Mouse (Mus musculus): Measurements from ENCODE around the gene Cep295. TPM values are rescaled to one million over a fixed set of nuclear protein-coding genes. Genes with fewer than 3 reads are reported as not detected.

Gene Cep295
- total and polyA plus RNA-seq, 3 experiments = 57.0 to 1,483 (median 73.3) TPM

DNA sequence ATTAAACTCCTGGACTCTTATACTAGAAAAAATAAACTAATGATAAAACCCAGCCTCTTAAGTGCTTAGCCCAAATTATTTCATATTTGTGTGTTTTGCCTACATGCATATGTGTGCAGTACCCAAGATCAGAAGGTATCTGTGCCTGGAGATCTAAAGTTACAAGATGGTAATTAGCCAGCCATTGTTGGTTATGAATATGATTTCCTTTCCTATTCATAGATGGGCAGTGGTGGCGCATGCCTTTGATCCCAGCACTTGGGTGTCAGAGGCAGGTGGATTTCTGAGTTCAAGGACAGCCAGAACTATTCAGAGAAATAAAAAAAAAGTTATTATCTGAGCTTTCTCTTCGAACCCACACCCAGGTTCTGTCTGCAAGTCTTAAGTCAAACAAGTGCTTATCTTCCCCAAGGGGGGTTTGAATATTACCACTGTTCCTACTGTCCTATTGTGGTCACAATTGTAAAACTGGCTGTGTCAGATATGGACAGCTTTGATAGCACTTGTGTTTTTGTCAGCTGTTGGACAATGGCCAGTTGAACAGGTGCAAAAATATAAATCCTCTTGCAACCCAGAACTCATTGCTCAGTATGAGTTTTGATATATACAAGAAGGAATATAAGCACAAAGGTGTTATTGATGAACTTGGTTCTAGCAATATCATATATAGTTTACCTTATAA is 45.4 kb downstream of the Cep295 start:
- H3K4me1 ChIP-seq (ENCODE audit: control insufficient read depth in 1 of 2, insufficient read depth in 2 of 2, low read length in 2 of 2) = peaks cover 9 to 19% of the 10 kb centered on the region in 2 experiments
- peaks cover 34% of the 10 kb centered on the region for H3K79me2 ChIP-seq (ENCODE audit: control insufficient read depth, insufficient read depth, low read length, poor library complexity)
- H3K4me3 ChIP-seq (ENCODE audit: control insufficient read depth in 1 of 2, insufficient read depth in 1 of 2, low read depth in 2 of 2, low read length in 2 of 2) = no peak overlapping the region
- peaks cover 77 to 78% of the 10 kb centered on the region in 2 experiments for H3K36me3 ChIP-seq (ENCODE audit: control insufficient read depth in 1 of 2, insufficient read depth in 2 of 2, low read length in 2 of 2)
- no peaks in the 10 kb centered on the region for H3K9me3 ChIP-seq (replicated peaks; ENCODE audit: insufficient read depth, low read length)
- no peaks in the 10 kb centered on the region for H3K27me3 ChIP-seq (ENCODE audit: control insufficient read depth in 1 of 2, insufficient read depth in 2 of 2, low read length in 2 of 2)
- H3K27ac ChIP-seq (ENCODE audit: control insufficient read depth, low read depth, low read length) = peak overlapping the region; percentile 46
- DNase-seq (ENCODE audit: low read depth, low spot score) = peak; percentile 95
- 0 out of 2 replicates have a peak overlapping the region, but pooled peaks have one; percentile 16 for H3K9ac ChIP-seq (ENCODE audit: control insufficient read depth, low read depth, low read length, poor library complexity, severe bottlenecking)
- TF ChIP-seq ZMIZ1 (IDR thresholded peaks at IDR 0.05; ENCODE audit: low read depth, low read length) (no peak), POLR2AphosphoS5 (IDR thresholded peaks at IDR 0.05; ENCODE audit: borderline replicate concordance, low read depth, low read length) (peak; percentile 87; the same call in 1 of the 2 replicates), TAL1 (IDR thresholded peaks at IDR 0.05; ENCODE audit: low read length) (peak; percentile 95), NRF1 (IDR thresholded peaks at IDR 0.05; ENCODE audit: insufficient read depth, low read depth, low read length, poor library complexity, severe bottlenecking) (no peak)

DNA sequence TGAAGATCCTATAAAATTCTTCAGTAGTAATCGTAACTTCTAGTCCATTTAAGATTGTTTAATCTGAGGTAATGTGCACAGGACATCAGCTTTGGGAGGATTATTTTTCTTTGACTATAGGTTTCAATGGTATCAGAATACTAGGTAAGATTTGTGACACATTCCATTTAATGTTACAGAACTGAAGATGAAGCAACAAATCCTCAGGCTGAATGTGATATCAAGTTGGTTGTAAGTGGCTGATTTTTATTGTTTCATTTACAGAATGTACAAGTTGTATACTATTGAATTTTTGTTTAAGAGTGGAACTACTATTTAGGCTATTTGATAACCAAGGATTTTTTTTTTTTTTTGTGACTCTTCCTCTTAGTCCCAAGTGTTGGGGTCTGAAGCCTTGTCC is 47.4 kb downstream of the Cep295 start:
- Histone ChIP-seq H3K9ac (ENCODE audit: control insufficient read depth, low read depth, low read length, poor library complexity, severe bottlenecking) (peak overlapping the region; percentile 90), H3K4me1 (ENCODE audit: control insufficient read depth in 1 of 2, insufficient read depth in 2 of 2, low read length in 2 of 2) (peaks cover 9 to 21% of the 10 kb centered on the region in 2 experiments), H3K36me3 (ENCODE audit: control insufficient read depth in 1 of 2, insufficient read depth in 2 of 2, low read length in 2 of 2) (peaks cover 75% of the 10 kb centered on the region in 2 experiments), H3K9me3 (replicated peaks; ENCODE audit: insufficient read depth, low read length) (no peaks in the 10 kb centered on the region), H3K79me2 (ENCODE audit: control insufficient read depth, insufficient read depth, low read length, poor library complexity) (peaks cover 51% of the 10 kb centered on the region), H3K27ac (ENCODE audit: control insufficient read depth, low read depth, low read length) (peak overlapping the region; percentile 40; the same call in 1 of the 2 replicates), H3K4me3 (ENCODE audit: control insufficient read depth in 1 of 2, insufficient read depth in 1 of 2, low read depth in 2 of 2, low read length in 2 of 2) (peak overlapping the region in 1 of 2 experiments; percentile 2; a peak in 2 of 4 replicates), H3K27me3 (ENCODE audit: control insufficient read depth in 1 of 2, insufficient read depth in 2 of 2, low read length in 2 of 2) (no peaks in the 10 kb centered on the region)
- peak; percentile 54 for DNase-seq (ENCODE audit: low read depth, low spot score)
- TF ChIP-seq UBTF (IDR thresholded peaks at IDR 0.05; ENCODE audit: borderline replicate concordance, insufficient read depth, low read depth, low read length) (no peak), SMC3 (IDR thresholded peaks at IDR 0.05; ENCODE audit: low read depth, low read length) (no peak), TAL1 (IDR thresholded peaks at IDR 0.05; ENCODE audit: low read length) (no peak), CTCF (IDR thresholded peaks at IDR 0.05 in 2 of 3, conservative IDR thresholded peaks at IDR 0.05 in 1 of 3; ENCODE audit: control insufficient read depth in 1 of 3, insufficient read depth in 1 of 3, low read depth in 2 of 3, low read length in 3 of 3, poor library complexity in 1 of 3, severe bottlenecking in 1 of 3) (no peak), MEF2A (IDR thresholded peaks at IDR 0.05; ENCODE audit: extremely low read depth, insufficient replicate concordance, low read depth, low read length, poor library complexity, severe bottlenecking) (no peak), SIN3A (IDR thresholded peaks at IDR 0.05; ENCODE audit: low read length) (no peak), ZNF384 (IDR thresholded peaks at IDR 0.05; ENCODE audit: low read depth, low read length) (no peak), POLR2AphosphoS2 (IDR thresholded peaks at IDR 0.05; ENCODE audit: low read length) (no peak), JUND (IDR thresholded peaks at IDR 0.05; ENCODE audit: low read depth, low read length) (no peak), ELF1 (IDR thresholded peaks at IDR 0.05; ENCODE audit: low read depth, low read length) (no peak), MYB (IDR thresholded peaks at IDR 0.05; ENCODE audit: low read depth, low read length) (no peak), CHD1 (IDR thresholded peaks at IDR 0.05; ENCODE audit: low read depth, low read length) (no peak), EP300 (IDR thresholded peaks at IDR 0.05; ENCODE audit: low read depth in 1 of 2, low read length in 2 of 2) (no peak), CHD2 (IDR thresholded peaks at IDR 0.05; ENCODE audit: low read length) (no peak), ZKSCAN1 (IDR thresholded peaks at IDR 0.05; ENCODE audit: low read depth, low read length) (no peak), MAX (IDR thresholded peaks at IDR 0.05; ENCODE audit: low read length) (no peak), NELFE (IDR thresholded peaks at IDR 0.05; ENCODE audit: low read depth, low read length) (no peak), GATA1 (IDR thresholded peaks at IDR 0.05; ENCODE audit: low read depth, low read length) (no peak), KAT2A (conservative IDR thresholded peaks at IDR 0.05; ENCODE audit: low read depth, low read length) (no peak), NRF1 (IDR thresholded peaks at IDR 0.05; ENCODE audit: insufficient read depth, low read depth, low read length, poor library complexity, severe bottlenecking) (no peak)

Measured in MEL (cell line).